Mouse (Mus musculus) myocyte (in vitro differentiated cells): Measurements from ENCODE around the gene Tec.

Experiments used
- CEBPB ChIP-seq: IDR thresholded peaks from 2 replicates; pipeline ENCODE4 v1.6.1; 2011; ENCODE audit warnings: mild to moderate bottlenecking, moderate library complexity; ENCODE audit not compliant: poor library complexity, insufficient read depth, severe bottlenecking
- MAX ChIP-seq: IDR thresholded peaks from one replicate; pipeline ENCODE4 v1.6.1; 2011; ENCODE audit warnings: low read depth, mild to moderate bottlenecking, control low read depth
- POLR2A ChIP-seq: IDR thresholded peaks from one replicate; pipeline ENCODE4 v1.6.1; 2011; ENCODE audit warnings: low read depth, mild to moderate bottlenecking, control low read depth, moderate library complexity; ENCODE audit not compliant: insufficient read length
- POLR2AphosphoS2 ChIP-seq: IDR thresholded peaks from one replicate; pipeline ENCODE4 v1.6.1; 2011; ENCODE audit warnings: low read depth, control low read depth; ENCODE audit not compliant: insufficient read length
- TCF3 ChIP-seq: IDR thresholded peaks from one replicate; pipeline ENCODE4 v1.6.1; 2011; ENCODE audit warnings: low read depth, control low read depth; ENCODE audit not compliant: insufficient read length

GRCm38 (mm10) chr5:72879736-72880135 is 11.5 kb upstream of the Tec start:
- no peak for TF ChIP-seq POLR2AphosphoS2
- no peak for TF ChIP-seq POLR2A
- TF ChIP-seq TCF3 = no peak
- TF ChIP-seq CEBPB = no peak
- no peak for TF ChIP-seq MAX
